Mouse (Mus musculus) embryonic facial prominence, embryonic 10.5 days (tissue): ENCODE measurements around the gene Alk. TPM values are rescaled to one million over a fixed set of nuclear protein-coding genes. Genes with fewer than 3 reads are reported as not detected.

Source experiments
- DNase-seq: peaks from one replicate; pipeline ENCODE4 v3.0.0-alpha.2; 2017; ENCODE audit warnings: low spot score
- H3K27ac ChIP-seq: fragments of 300-500 bp; sonication (generic); replicated peaks from 2 replicates; pipeline ENCODE4 v1.5.1; 2016; ENCODE audit warnings: mild to moderate bottlenecking
- H3K27me3 ChIP-seq: fragments of 300-500 bp; sonication (generic); replicated peaks from 2 replicates; pipeline ENCODE4 v1.6.1; 2016; ENCODE audit warnings: low read depth, mild to moderate bottlenecking; ENCODE audit not compliant: poor library complexity, severe bottlenecking
- H3K36me3 ChIP-seq: fragments of 300-500 bp; sonication (generic); replicated peaks from 2 replicates; pipeline ENCODE4 v1.6.1; 2016; ENCODE audit warnings: mild to moderate bottlenecking, moderate library complexity
- H3K4me1 ChIP-seq: fragments of 300-500 bp; sonication (generic); 2 replicates; pipeline ENCODE4 v1.6.1; 2016
- H3K4me3 ChIP-seq: fragments of 300-500 bp; sonication (generic); 2 replicates; pipeline ENCODE4 v1.5.1; 2016; ENCODE audit warnings: mild to moderate bottlenecking, moderate library complexity
- H3K9me3 ChIP-seq: fragments of 300-500 bp; sonication (generic); 2 replicates; pipeline ENCODE4 v1.6.1; 2016; ENCODE audit warnings: mild to moderate bottlenecking
- WGBS: fragments of 180-500 bp; shearing (Covaris S2); methylation state at CpG from one replicate; pipeline ENCODE4 v1.1.7; 2016; 5-methylcytosine and 5-hydroxymethylcytosine counted together
- polyA plus RNA-seq: library from polyadenylated mRNA; unstranded; fragments of >200 nt; fragmentation: Nextera tagmentation; extraction: Ambion mirVana; gene quantifications from 2 replicates; pipeline ENCODE4 v1.2.1, GENCODE M21; 2016

The Alk gene
- polyA plus RNA-seq, 1 experiment from 2014 or later: 0.40 TPM

DNA sequence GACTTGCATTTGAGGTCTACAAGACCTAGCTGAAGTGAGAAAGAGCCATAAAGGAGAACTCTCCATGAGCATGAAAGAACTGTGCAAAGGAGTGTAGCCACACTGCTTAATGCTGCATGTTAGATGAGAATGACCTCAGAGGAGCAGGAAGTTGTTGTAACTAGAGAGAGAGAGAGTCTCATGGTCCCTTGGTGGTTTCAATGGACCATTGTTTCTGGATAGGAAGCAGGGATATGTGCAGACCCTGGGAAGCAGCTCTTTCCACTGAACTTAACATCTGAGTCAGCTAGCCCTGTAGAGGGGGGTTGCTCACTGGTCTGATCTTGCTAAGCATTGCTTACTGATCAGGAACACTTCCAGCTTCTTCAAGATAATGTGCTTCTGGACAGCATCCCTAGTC lies 587.1 kb downstream of the Alk start:
- Histone ChIP-seq H3K27ac (no peak overlapping the region), H3K36me3 (no peaks in the 10 kb centered on the region), H3K27me3 (no peaks in the 10 kb centered on the region), H3K9me3 (no peaks in the 10 kb centered on the region), H3K4me3 (no peak overlapping the region), H3K4me1 (peaks cover 4% of the 10 kb centered on the region; the same call in 1 of the 2 replicates)
- DNase-seq: no peak

DNA sequence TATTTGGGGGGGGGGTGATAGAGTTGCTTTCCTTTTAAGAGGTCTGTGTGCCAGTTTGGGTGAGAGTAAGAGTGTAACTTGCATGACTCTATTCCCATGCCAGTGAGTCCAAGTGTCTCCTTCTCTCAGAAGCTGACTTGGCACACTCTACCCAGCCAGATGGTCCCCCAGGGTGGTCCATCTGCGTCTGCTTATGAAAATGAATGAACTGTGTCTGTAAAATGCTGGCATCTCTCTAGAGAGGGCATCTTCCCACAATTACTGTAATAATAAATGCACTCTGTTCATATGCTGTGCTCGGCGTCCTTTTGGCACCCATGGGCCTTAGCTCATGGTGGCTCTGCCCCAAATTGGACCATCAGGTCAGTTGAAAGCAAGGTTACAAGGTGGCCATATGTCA lies 589.2 kb downstream of the Alk start:
- Histone ChIP-seq H3K27me3 (no peaks in the 10 kb centered on the region), H3K4me1 (peaks cover 4% of the 10 kb centered on the region; the same call in 1 of the 2 replicates), H3K36me3 (no peaks in the 10 kb centered on the region), H3K4me3 (no peak overlapping the region), H3K9me3 (no peaks in the 10 kb centered on the region), H3K27ac (no peak overlapping the region)
- 84% methylated on average over 3 of the region's 3 CpGs for WGBS
- no peak for DNase-seq

DNA sequence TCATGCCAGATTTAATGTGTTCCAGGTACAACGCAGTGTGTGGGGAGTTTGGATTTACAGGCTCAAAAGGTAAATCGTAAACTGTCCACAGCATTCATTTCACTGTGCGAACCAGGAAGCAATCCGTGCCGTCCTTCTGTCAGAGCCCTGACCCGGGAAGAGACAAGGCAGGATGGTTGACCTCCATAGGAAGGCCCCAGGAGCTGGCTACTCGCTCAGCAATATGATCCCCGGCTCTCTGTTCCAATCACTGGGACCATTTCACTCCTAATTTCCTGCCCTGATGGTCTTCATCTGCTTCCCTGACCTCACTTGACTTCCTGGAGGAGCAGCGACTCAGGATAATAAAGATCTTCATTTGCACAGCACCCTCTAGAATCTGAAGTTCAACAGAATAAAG lies 591.7 kb downstream of the Alk start:
- H3K36me3 ChIP-seq: no peaks in the 10 kb centered on the region
- H3K4me1 ChIP-seq: peaks cover 4% of the 10 kb centered on the region; the same call in 1 of the 2 replicates
- peak; percentile 10 for DNase-seq
- 64% methylated on average over 9 of the region's 9 CpGs for WGBS
- no peaks in the 10 kb centered on the region for H3K27me3 ChIP-seq
- no peak overlapping the region for H3K4me3 ChIP-seq
- no peak overlapping the region for H3K27ac ChIP-seq
- no peaks in the 10 kb centered on the region for H3K9me3 ChIP-seq

GRCm38 (mm10) chr17:72009836-72010235 lies 594.6 kb downstream of the Alk start:
- no peaks in the 10 kb centered on the region for H3K9me3 ChIP-seq
- peaks cover 4% of the 10 kb centered on the region; the same call in 1 of the 2 replicates for H3K4me1 ChIP-seq
- 84% methylated on average over 2 of the region's 2 CpGs for WGBS
- no peak for DNase-seq
- no peak overlapping the region for H3K4me3 ChIP-seq
- H3K27me3 ChIP-seq: no peaks in the 10 kb centered on the region
- no peak overlapping the region for H3K27ac ChIP-seq
- H3K36me3 ChIP-seq: no peaks in the 10 kb centered on the region

DNA sequence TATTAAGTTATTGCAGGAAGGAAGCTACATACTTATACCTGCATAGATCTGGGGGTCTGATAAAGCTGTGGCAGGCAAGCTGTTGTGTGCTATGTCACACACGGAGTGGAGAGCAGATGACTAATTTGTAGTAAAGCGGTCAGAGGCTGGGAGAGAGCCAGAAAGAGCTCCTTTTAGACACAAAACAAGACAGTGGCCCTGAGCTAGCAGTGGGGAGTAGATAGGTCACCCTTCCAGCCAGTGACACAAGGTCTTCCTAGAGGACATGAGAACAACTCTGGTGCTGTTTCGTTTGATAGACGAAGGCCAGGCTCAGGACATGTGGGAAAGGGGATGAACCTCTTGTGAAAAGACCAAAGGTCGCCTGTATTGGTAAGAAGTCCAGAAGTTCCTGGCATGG lies 596.0 kb downstream of the Alk start:
- no peaks in the 10 kb centered on the region for H3K27me3 ChIP-seq
- H3K27ac ChIP-seq: no peak overlapping the region
- H3K4me1 ChIP-seq: peaks cover 4% of the 10 kb centered on the region; the same call in 1 of the 2 replicates
- H3K36me3 ChIP-seq: no peaks in the 10 kb centered on the region
- no peak overlapping the region for H3K4me3 ChIP-seq
- H3K9me3 ChIP-seq: no peaks in the 10 kb centered on the region
- no peak for DNase-seq
- 81% methylated on average over 5 of the region's 5 CpGs for WGBS

DNA sequence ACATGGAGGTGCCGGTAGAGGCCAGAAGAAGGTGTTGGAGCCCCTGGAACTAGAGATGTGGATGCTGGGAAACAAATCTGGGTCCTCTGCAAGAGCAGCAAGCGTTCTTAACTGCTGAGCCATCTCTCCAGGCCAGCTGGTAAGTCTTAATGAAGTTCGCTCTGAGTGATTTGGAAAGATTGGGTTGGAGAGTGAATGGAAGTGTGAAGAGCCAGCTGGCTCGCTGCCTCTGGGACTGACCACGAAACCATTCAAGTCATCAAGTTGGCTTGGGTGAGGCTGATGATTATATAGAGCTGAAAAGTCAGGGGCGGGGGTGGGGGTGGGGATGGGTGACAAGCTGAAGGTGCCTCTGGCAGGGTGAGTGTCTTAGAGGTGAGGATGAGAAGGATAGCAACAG lies 599.1 kb downstream of the Alk start:
- no peak overlapping the region for H3K4me3 ChIP-seq
- no peaks in the 10 kb centered on the region for H3K36me3 ChIP-seq
- DNase-seq: no peak
- H3K4me1 ChIP-seq: no peaks in the 10 kb centered on the region
- no peaks in the 10 kb centered on the region for H3K27me3 ChIP-seq
- H3K27ac ChIP-seq: no peak overlapping the region
- WGBS: 89% methylated on average over 6 of the region's 6 CpGs
- no peaks in the 10 kb centered on the region for H3K9me3 ChIP-seq

GRCm38 (mm10) chr17:71999527-72000482 lies 604.6 kb downstream of the Alk start:
- Histone ChIP-seq H3K36me3 (no peaks in the 10 kb centered on the region), H3K27ac (no peak overlapping the region), H3K4me1 (no peaks in the 10 kb centered on the region), H3K9me3 (no peaks in the 10 kb centered on the region), H3K27me3 (no peaks in the 10 kb centered on the region), H3K4me3 (no peak overlapping the region)
- no peak for DNase-seq
- 61% methylated on average over 5 of the region's 5 CpGs for WGBS

- Histone ChIP-seq H3K4me3 (no peak overlapping the region), H3K9me3 (no peaks in the 10 kb centered on the region), H3K27me3 (no peaks in the 10 kb centered on the region), H3K36me3 (no peaks in the 10 kb centered on the region), H3K27ac (no peak overlapping the region), H3K4me1 (no peaks in the 10 kb centered on the region)
- no peak for DNase-seq
- 92% methylated on average over 3 of the region's 3 CpGs for WGBS
Observed at GRCm38 (mm10) chr17:71997680-71998079, 606.7 kb downstream of the Alk start.

DNA sequence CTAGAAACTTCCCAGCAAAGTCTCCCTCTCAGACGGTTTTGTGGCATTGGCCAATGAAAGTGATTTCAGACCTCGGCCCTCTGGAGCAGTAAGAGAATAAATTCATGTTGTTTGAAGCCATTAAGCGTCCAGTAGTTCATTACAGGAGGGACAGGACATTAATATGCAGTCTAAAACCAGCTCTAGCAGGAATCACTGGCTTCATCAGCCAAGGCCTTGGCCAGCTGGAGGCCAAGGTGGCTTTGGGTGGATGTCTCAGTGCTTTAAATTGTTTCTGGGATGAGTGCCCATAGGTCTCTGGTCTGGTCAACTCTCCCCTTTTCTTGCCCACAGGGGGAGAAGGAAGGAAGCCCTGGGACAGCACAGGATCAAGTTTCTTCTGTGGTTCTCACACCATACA lies 608.9 kb downstream of the Alk start:
- no peak for DNase-seq
- Histone ChIP-seq H3K27me3 (no peaks in the 10 kb centered on the region), H3K4me1 (no peaks in the 10 kb centered on the region), H3K36me3 (no peaks in the 10 kb centered on the region), H3K9me3 (no peaks in the 10 kb centered on the region), H3K4me3 (no peak overlapping the region), H3K27ac (no peak overlapping the region)
- 80% methylated on average over 3 of the region's 3 CpGs for WGBS

DNA sequence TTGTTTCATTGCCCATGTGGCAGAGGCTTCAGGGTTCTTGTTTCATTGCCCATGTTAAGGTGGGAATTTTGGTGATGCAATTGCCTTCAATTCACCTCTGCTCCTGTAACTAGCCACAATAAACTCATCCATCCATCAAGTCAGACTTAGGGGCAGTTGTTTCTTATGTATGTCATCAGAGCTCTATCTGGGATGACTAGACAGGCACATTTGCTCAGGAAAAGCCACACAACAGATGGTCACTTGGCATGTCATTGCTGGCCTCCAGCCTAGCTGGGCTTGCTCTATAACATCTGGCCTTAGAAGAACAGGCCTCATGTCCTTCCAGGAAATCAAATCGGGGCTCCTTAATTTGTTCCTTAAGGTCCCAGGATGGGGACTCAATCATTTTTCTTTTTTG lies 610.3 kb downstream of the Alk start:
- no peaks in the 10 kb centered on the region for H3K36me3 ChIP-seq
- no peaks in the 10 kb centered on the region for H3K27me3 ChIP-seq
- WGBS: 88% methylated on average over 1 of the region's 1 CpGs
- no peak overlapping the region for H3K4me3 ChIP-seq
- no peak overlapping the region for H3K27ac ChIP-seq
- H3K9me3 ChIP-seq: no peaks in the 10 kb centered on the region
- DNase-seq: no peak
- H3K4me1 ChIP-seq: peaks cover 4% of the 10 kb centered on the region

DNA sequence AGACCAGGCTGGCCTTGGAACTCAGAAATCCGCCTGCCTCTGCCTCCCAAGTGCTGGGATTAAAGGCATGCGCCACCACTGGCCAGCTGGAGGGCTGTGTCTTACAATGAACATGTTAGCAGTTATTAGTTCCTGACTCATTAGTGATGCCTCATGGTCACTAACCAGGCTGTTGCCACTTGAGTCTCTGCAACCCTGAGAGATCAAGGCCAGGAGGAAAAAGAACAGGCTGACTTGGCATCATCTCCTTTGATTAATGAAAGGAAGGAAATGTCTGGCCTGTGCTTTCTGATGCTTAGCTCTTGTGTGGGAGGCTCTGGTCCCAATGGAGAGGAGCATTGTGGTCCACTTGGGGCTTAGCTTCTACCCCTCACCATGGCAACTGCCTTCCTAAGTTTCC lies 611.4 kb downstream of the Alk start:
- H3K27ac ChIP-seq: no peak overlapping the region
- no peaks in the 10 kb centered on the region for H3K9me3 ChIP-seq
- WGBS: 92% methylated on average over 2 of the region's 2 CpGs
- no peak for DNase-seq
- peaks cover 12% of the 10 kb centered on the region for H3K4me1 ChIP-seq
- H3K27me3 ChIP-seq: no peaks in the 10 kb centered on the region
- H3K4me3 ChIP-seq: no peak overlapping the region
- no peaks in the 10 kb centered on the region for H3K36me3 ChIP-seq

- WGBS: 63% methylated on average over 3 of the region's 3 CpGs
- Histone ChIP-seq H3K27ac (no peak overlapping the region), H3K36me3 (no peaks in the 10 kb centered on the region), H3K27me3 (no peaks in the 10 kb centered on the region), H3K9me3 (no peaks in the 10 kb centered on the region), H3K4me3 (no peak overlapping the region), H3K4me1 (peaks cover 27% of the 10 kb centered on the region)
- no peak for DNase-seq
Observed at GRCm38 (mm10) chr17:71991260-71991659, 613.2 kb downstream of the Alk start.

- H3K27ac ChIP-seq: no peak overlapping the region
- H3K36me3 ChIP-seq: no peaks in the 10 kb centered on the region
- WGBS: 87% methylated on average over 4 of the region's 4 CpGs
- H3K27me3 ChIP-seq: no peaks in the 10 kb centered on the region
- no peak for DNase-seq
- H3K4me1 ChIP-seq: peaks cover 29% of the 10 kb centered on the region
- H3K9me3 ChIP-seq: no peaks in the 10 kb centered on the region
- H3K4me3 ChIP-seq: no peak overlapping the region
Observed at GRCm38 (mm10) chr17:71990176-71990720, 614.2 kb downstream of the Alk start.
